Mouse (Mus musculus): ENCODE results near the gene Cd300lg.

Cd300lg gene

DNA sequence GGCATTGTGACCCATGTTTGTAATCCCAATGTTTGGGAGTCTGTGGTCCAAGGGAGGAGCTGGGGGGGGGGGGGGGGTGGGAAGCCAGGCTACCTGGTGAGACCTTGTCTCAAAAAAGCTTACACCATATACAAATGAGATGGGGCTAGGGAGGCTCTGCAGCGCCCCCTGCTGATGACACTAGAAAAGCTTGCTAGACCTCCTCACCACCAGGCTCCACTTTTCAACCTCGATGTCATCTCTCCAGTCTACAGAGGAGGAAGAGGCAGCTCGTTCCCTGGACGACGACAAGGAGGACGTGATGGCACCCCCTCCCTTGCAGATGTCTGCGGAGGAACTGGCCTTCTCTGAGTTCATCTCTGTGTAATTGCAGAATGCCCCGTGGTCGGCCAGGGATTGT is 12.5 kb downstream of the Cd300lg start:
- DNase-seq, result peak; percentile 66

DNA sequence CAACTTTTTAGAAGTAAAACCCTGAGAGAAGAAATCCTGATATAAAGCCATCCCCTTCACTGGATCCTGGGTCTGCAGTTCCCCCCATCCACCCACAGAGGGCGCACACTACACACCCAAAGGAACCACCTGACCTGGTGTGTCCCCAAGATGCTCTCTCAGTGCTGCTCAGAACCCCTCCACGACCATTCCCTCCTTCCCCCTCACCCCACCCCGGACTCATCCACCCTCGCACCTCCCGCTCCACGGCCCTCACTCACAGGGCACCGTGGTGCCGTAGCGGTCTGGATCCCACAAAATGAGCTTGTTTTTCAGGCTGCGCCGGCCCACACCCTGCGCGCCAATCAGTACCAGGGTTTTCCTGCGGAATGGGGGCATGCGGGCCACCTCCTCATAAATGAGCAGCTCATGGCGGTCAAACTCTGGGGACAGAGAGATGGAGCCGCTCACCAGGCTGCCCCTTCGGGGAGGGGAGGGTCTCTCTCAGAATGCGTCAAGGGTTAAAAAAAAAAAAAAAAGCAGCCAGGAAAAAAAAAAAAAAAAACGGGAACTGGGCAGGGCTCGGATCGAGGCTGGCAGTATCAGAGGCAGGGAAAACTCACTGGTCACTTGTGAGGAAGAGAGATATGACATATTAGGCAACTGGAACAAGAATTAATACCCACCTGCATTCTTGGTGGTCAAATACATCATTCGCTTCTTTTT is 20.1 kb downstream of the Cd300lg start:
- DNase-seq, result peak; percentile 80

DNA sequence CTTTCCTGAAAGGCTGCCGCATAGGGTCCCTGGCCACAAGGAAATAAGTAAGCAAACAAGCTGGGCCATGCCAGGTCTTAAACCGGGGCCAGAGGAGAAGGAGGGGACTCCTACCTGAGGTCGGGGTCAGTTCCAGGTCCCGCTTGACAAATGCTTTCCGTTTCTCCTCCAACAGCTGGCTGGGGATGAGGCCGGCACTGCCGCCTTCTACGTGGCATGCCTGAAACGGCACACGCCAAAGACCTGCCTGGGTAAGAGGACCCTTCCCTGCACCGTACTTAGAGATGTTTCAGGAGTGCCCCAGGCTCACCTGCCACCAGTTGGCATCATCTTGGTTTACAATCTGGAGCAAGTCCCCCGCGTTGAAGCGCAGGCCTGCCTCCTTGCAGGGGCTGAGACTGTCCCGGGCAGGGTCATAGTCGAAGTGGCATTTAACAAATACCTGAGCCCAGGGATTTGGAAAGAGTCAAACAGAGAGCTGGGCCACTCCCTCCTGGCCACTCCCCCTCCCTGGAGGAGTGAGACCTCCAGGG is 20.7 kb downstream of the Cd300lg start:
- DNase-seq, result no peak

DNA sequence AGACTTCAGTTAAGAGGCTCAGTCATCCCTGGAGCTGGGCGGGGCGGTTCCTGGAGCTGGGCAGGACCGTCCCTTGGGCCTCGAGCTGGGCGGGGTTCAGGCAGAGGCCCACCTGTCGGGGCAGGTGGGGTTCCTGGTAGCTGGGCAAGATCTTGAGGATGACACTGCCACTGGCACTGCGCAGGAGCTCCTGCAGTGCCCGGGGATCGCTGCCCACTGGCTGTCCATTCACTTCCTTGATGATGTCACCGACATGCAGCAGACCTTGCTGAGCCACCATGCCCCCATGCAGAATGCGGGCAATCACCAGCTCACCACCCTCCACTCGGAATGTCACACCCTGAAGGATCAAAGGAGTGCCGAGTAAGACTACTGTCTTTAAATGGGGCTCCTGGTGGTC is 21.8 kb downstream of the Cd300lg start:
- DNase-seq, result no peak

DNA sequence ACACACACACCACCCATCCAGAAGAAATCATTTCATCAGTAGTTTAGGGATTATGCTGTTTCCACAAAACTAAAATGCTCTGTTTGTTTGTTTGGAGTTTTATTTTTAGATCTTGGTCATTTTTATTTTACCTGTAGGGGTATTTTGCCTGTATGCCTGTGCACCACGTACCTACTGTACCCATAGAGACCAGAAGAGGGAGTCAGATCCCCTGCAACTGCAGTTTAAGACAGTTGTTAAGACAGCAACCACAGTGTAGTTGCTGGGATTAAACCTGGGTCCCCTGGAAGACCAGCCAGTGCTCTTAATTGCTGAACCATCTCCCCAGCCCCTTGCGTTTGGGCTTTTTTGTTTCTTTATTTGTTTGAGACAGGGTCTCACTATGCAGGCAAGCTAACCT is 27.7 kb downstream of the Cd300lg start:
- DNase-seq, result no peak

DNA sequence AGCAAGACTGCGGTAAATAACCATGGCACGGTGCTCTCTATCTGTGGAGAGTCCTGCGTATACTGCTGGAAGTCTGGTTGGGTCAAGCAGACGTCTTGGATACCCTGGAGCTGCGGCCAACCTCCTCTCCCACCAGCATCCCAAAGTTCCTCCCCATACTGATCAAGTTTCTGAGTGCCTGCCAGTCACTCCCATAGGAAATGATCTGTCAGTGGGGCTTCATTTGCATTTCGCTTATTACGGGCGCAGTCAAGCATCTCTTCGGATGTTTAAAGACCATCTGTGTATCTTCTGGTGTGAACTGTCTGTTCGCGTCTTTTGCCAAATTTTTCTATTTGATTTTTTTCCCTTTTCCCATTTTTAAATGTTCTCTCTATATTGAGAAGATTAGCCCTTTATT is 28.3 kb downstream of the Cd300lg start:
- no peak for DNase-seq

DNA sequence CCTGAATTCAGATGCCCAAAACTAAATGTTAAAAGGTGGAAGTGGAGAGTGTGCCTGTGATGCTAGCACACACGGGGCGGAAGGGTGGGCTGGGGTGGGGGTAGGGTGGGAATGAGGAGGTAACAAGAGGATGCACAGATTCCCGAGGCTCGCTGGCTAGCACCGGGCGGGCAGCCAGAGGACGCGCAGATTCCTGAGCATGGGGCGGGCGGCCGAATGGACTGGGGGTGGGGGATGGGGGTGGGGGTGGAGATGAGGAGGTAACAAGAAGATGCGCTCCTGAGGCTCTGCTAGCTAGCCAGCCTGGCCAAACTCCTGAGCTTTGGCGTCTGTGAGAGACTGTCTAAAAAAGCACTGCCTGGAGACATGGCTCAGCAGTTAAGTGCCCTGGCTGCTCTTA is 29.1 kb downstream of the Cd300lg start:
- DNase-seq, result no peak

DNA sequence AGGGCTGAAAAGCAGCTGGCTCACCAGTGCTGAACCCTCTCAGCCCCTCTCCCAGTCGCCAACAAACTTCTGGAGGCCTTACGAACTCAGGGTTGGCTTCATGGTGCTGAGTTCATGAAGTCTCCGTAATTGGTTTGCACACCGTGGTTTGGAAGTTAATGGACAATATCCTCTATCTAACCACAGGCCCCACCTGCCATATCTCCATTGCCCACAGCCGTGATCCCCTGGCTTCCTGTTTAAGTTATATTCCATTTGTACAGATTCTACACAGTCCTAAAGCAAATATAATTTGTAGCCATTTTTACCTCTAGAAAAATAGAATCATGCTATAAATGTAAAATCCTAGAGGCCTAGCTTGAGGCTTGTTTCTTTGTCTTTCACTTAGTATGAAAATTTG is 31.4 kb downstream of the Cd300lg start:
- no peak for DNase-seq

DNA sequence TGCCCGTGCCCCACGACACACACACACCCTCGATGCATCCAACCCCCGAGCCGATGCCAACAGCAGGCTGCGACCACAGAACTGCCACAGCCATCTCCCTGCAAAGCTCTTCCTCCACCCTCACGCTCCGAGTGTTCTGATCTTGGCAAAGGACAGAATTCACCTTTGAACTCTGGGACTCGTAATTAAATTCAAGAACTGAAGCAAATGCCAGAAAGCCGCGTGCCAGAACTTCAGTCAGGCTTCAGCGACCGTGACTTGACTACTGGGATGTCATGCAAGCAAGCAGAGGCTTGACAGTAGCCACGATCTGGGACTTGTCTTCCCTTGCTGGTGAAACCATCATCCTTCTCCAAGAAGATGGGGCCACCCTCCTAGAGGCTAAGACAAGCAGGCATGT is 32.4 kb downstream of the Cd300lg start:
- DNase-seq, result no peak

DNA sequence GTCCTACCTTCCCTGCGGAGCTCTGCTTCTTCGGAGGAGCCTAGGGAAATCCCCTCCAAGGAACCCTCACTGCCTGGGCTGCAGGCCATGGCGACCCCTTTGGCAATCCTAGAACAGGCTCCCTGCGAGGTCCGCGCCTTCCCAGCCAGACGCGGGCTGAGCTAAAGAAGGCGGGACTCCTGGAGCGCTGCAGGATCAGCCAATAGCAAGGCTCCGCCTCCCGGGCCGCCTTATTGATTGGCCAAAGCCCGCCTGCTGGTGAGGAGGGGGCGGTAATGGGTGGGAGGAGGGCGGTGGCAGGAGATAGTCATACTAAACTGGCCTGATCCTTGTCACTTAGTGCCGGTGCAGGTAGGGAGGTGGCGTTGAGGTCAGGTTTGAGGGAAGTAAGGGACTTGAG is 41.0 kb downstream of the Cd300lg start:
- DNase-seq, result peak; percentile 71

DNA sequence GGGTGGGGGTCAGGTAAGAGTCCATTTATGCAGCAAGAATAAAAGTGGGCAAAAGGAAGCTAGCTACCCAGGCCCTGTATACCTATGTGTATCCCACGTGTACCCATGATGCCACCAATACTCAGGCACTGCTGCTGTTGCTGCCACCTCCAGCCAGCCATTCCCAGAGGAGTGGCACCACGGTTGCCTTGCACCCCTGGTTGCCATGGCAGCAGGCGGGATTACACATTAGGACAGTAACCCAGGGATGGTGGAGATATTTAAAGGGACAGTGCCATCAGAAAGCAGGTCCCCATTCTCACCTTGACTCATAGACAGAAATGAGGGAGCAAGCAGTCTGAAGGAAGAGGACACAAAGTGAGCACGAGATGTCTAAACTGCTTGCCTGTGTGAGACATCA is 41.9 kb downstream of the Cd300lg start:
- DNase-seq, result no peak

DNA sequence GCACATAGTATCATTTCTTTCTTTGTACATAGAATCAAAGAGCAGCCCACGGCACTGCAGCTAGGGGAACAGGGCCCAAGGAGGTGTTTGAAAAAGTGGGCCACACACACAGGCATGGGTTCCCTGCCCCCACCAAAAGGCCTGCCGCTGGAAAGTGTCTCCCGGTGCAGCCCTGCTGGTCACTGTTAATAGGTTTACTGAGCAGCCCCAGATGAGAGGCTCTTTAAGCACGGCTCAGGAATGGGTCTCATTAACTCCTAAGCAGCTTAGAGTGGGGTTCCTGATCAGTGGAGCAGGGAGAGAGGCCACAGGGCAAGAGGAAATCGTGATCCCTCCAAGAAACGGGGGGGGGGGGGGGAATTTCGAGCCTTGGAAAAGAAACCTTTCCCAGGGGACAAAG is 42.9 kb downstream of the Cd300lg start:
- DNase-seq, result no peak

DNA sequence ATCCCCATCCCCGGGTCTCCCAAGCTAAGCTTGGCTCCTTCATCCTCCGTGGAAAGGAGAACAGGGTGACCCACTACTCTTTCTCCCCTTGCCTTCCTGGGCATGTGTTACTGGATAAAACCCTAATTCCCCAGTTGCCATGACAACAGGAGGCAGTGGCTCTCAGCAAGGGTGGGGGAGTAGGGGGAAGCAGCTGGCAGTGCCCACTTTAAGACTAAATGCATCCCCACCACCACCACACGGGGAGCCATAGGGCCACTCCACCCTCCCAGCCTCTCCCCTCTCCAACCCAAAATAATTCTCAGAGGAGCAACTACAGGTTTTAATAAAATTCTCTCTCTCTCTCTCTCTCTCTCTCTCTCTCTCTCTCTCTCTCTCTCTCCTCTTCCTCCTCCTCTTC is 45.0 kb downstream of the Cd300lg start:
- no peak for DNase-seq

DNA sequence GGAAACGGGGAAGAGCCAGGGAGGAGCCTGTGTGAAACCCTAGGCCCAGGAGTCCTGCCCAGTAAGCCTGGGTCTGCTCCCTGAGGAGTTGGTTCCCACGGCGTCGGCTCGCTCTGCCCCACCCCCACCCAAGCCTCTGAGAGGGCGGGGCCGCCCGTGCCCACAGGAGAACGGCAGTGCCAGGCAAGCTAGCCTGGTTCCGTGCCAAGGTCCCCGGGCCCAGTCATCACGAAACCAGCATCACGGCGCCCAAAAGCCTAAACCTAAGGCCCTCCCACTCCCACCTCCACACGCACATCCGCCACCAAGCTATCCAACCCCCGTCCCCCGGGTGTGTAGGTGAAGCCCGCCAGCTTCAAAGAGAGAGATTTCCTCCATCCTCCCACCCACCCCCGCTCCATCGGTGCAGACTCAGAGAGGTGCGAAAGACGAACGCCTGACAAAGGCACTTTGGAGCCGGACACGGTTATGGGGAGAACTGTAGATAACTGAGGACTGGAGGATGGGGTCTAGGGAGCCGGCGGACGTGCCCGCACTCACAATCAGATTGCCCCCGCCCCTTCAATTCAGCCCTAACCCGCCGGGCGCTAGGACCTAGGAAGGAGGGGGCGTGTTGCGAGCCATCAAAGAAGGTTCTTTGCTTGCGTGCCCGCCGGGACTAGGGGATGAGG is 45.9 kb downstream of the Cd300lg start:
- peak; percentile 59 for DNase-seq

DNA sequence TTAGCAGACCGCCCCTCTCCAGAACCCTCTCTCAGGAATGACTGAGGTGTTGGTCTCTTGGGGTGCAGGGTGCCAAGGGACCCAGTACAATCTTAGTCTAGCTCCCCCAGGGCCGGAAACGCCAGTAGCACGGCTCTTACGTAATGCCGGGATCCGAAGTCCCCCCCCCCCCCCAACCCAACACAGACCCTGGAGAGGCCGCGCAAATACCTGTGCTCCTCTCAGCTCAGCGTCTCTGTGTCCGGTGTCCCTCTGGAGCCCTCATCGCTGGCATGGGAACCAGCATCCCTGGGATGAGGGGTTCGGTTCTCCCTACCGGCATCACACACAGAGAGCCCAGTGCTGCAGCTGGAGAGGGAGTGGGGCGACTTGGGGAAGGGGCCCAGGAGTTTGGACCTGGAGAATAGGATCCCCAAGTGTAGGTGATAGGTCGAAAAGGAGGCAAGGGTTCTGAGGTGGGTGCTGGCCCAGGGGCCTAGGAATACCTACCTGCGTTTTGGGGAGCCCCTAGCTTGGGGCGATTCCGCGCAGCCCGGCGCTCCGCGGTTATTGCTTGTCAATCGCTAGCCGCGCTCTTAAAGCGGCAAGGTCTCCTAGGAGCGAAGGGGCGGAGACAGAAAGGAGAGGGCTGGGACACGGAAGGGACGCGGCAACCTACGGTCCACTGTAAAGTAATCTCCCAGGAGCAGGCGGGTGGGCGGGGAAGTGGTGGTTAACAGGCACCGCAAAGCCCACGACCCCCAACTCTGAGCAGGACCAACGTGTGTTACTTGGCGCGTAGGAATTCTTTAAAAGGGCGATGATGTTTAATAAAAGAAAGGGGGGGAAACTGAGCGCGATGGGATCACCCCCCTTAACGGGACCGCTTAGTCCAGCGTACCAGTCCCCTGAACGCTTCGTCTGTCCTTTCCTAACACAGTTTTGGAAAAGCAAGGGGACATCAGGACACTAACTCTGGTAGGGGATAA is 46.9 kb downstream of the Cd300lg start, which contains the start of gene Mpp2:
Gene Mpp2 (minus strand): TSS at position 585 of the 968 bp plus-strand sequence.
- DNase-seq, result peak; percentile 68

DNA sequence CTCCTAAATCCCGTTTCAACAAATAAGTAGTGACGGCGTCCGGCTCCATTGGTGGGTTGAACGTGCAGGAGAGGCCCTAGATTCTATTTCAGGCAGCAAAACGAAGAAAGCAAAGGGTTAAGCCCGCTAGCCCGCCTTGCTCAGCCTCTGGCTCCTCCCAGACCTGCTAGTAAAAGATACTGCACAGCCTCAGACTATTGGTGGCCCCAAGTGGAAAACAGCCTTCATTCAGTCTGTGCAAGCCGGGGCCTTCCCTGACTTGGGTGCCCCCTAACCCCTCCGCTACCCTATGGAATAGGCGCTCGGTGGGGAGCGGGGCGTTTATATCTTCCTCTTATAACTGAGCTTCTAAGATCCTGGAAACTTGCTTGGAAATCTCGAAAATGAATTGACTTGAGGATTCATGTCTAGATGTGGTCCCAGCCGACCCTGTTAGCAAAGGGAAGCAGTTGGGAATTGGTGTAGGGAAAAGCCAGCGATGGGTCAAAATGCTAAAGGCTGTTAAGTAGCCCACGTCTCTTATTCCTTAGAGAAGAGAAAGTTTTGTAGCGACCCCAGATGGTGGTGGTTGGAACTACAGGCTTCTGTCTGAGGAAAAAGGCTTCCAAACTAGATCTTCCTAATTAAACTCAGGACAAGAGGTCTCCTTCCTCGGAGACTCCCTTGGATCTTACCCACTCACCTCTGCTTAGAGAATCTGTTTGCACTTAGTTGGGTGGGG is 47.9 kb downstream of the Cd300lg start:
- DNase-seq, result peak; percentile 62

DNA sequence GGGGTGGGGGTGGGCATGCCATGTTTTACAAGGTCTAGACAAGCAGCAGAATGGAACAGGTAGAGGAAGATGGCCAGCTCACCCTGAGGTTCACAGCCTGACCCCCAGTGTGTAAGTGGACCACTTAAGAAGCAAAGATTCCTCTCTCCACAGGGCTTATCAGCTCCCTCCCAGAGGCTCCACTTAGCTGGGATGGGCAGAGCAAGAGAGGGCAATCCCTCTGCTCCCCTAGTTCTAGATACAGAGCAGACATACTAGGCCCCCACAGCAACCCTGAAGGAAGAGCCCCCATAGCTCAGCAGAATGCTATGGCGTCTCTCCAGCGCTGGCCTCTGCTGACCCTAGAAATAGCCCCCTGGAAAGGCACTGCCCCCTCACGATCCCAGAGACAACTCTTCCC is 54.4 kb downstream of the Cd300lg start:
- no peak for DNase-seq

DNA sequence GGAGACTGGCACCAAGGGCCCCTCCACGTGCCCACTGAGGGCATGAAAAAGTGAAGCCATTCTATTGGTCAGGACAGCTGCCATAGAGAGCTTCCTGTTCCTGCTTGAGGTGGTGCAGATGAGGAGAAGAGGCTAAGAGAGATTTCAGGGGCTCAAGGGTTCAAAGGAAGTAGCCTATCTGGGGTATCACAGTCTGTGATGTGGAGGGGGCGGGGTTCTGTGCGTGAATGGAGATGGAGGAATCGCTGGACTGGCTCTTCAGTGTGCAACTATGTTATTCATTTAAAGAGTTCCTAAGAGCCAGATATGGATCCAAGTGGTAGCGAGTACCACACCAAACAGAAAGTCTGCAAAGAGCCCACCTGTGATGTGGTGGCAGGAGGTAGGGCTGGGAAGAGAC is 55.1 kb downstream of the Cd300lg start:
- no peak for DNase-seq

DNA sequence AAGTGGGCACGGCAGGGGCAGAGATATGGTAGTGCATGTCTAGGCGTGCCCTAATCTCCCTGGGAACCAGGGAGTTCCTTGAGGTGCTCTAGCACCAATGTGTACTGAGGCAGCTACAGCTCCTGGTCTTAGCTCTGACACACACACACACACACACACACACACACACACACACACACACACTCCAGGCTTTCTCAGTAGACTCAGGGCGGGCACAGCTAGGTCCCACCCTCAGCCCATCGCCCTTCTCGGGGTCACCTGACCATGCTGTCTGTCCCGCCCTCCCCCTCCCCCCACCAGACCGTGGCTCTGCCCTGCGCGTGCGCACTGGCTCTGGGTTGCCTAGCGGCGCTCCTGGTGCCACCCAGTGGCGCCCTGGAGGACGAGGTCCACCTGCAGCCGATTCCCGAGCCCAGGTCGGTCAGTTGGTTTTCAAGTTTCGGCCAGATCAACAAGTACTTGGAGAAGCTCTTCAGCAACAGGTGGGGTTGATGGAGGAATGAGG is 55.6 kb downstream of the Cd300lg start:
- DNase-seq, result peak; percentile 67

DNA sequence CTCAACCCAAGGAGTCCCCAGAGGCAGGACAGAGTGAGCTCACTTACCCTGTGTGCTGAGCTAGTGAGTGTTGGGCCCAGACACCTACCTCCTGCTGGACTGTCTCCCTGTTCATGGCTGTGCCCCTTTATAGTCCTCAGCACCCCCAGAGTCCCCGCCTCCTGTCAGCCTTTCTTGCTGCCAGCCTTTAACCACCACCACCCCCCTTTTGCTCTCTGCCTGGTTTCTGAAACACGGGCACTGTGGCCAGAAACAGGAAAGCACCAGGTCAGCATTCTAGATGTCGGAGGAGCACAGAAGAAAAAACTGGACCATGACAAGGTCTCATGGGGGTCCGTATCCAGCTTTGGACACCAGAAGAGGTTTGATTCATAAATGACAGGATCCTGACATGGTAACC is 59.9 kb downstream of the Cd300lg start, which contains the start of gene Ppy:
Gene Ppy (minus strand): TSS at position 101 of the 400 bp plus-strand sequence.
- DNase-seq, result no peak

DNA sequence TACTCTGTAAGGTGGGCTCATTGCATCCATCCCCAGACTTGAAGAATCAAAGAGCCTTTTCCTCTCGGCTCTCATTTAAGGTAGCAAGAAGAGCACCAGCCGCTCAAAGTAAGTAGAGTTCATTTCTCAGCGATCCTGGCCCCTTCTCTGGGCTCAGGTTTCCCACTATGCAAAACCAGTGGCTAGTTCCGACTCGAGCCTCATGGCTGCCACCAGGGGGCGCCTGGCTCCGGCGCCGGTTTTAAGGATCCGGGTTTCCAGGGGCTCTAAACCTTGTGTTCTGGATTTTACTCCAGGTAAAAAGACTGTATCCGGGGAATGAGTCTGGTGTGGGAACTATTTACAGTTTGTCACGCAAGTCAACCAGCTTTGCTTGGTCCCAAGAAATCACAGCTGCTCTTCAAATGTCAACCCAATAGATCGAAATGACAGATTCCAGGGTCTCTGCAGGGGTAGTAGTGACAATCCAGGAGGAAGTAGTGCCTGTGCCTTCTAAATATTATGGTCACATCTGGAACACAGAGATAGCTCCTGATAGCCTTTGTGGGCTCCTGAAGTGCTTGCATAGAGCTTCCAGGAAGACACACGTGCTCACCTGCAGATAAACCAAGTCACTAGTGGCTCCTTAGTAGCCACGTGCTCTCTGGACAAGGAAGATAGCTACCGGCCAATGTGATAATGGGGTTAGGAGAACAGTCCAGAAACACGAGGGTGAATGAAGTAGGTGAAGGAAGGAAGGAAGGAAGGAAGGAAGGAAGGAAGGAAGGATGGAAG is 61.4 kb downstream of the Cd300lg start:
- peak; percentile 75 for DNase-seq

Data from lung, postnatal 14 days (tissue).